Mouse (Mus musculus) lung, embryonic 15.5 days (tissue): Measurements from ENCODE around the gene Tmem50a. TPM values are rescaled to one million over a fixed set of nuclear protein-coding genes. Genes with fewer than 3 reads are reported as not detected.

ENCODE experiments used
- ATAC-seq: fragments of 200-750 bp; cut with Nextera tagmentation; 2 replicates; pipeline ENCODE4 v1.8.0; 2017; ENCODE audit warnings: moderate number of reproducible peaks, borderline replicate concordance; ENCODE audit not compliant: low FRiP score, low TSS enrichment; ENCODE audit errors: extremely low read depth
- H3K27ac ChIP-seq: fragments of 300-500 bp; sonication (generic); 2 replicates; pipeline ENCODE4 v1.5.1; 2015; ENCODE audit warnings: moderate library complexity, mild to moderate bottlenecking, inconsistent platforms
- H3K27me3 ChIP-seq: fragments of 300-500 bp; sonication (generic); 2 replicates; pipeline ENCODE4 v1.6.1; 2015; ENCODE audit warnings: inconsistent platforms
- H3K36me3 ChIP-seq: fragments of 300-500 bp; sonication (generic); 2 replicates; pipeline ENCODE4 v1.6.1; 2015; ENCODE audit warnings: inconsistent platforms
- H3K4me1 ChIP-seq: fragments of 300-500 bp; sonication (generic); 2 replicates; pipeline ENCODE4 v1.6.1; 2015; ENCODE audit warnings: inconsistent platforms
- H3K4me2 ChIP-seq: fragments of 300-500 bp; sonication (generic); 2 replicates; pipeline ENCODE4 v1.6.1; 2015; ENCODE audit warnings: inconsistent platforms, mild to moderate bottlenecking, moderate library complexity
- H3K4me3 ChIP-seq: fragments of 300-500 bp; sonication (generic); 2 replicates; pipeline ENCODE4 v1.5.1; 2015; ENCODE audit warnings: mild to moderate bottlenecking, inconsistent platforms
- H3K9ac ChIP-seq: fragments of 300-500 bp; sonication (generic); 2 replicates; pipeline ENCODE4 v1.6.1; 2015; ENCODE audit warnings: inconsistent platforms
- H3K9me3 ChIP-seq: fragments of 300-500 bp; sonication (generic); 2 replicates; pipeline ENCODE4 v1.6.1; 2016; ENCODE audit warnings: inconsistent platforms
- WGBS: fragments of 180-500 bp; shearing (Covaris S2); methylation state at CpG from one replicate; pipeline ENCODE4 v1.1.7; 2015; 5-methylcytosine and 5-hydroxymethylcytosine counted together
- polyA plus RNA-seq: library from polyadenylated mRNA; unstranded; fragments of >200 nt; fragmentation: Nextera tagmentation; extraction: Ambion mirVana; gene quantifications from 2 replicates; pipeline ENCODE4 v1.2.1, GENCODE M21; 2015

Tmem50a gene
- polyA plus RNA-seq, 1 experiment from 2014 or later, result 184 TPM

- no peak overlapping the region for H3K27ac ChIP-seq
- H3K9me3 ChIP-seq, result no peaks in the 10 kb centered on the region
- 11% methylated on average over 16 of the region's 16 CpGs for WGBS
- H3K4me2 ChIP-seq, result peak overlapping the region; percentile 33
- peak; percentile 60; the same call in 1 of the 2 replicates for ATAC-seq
- H3K9ac ChIP-seq, result no peak overlapping the region
- 0 out of 2 replicates have a peak overlapping the region, but pooled peaks have one; percentile 2 for H3K4me3 ChIP-seq
- no peaks in the 10 kb centered on the region for H3K36me3 ChIP-seq
- H3K27me3 ChIP-seq, result peaks cover 19% of the 10 kb centered on the region
- peaks cover 17% of the 10 kb centered on the region; the same call in 1 of the 2 replicates for H3K4me1 ChIP-seq
Measured at GRCm38 (mm10) chr4:134869068-134869730, 45.6 kb downstream of the Tmem50a start.

GRCm38 (mm10) chr4:134868490-134868889 lies 46.3 kb downstream of the Tmem50a start:
- Histone ChIP-seq H3K4me2 (no peak overlapping the region), H3K4me3 (no peak overlapping the region), H3K4me1 (peaks cover 17% of the 10 kb centered on the region; the same call in 1 of the 2 replicates), H3K9ac (no peak overlapping the region), H3K36me3 (no peaks in the 10 kb centered on the region), H3K27me3 (peaks cover 19% of the 10 kb centered on the region), H3K9me3 (no peaks in the 10 kb centered on the region), H3K27ac (no peak overlapping the region)
- 29% methylated on average over 9 of the region's 9 CpGs for WGBS
- ATAC-seq, result no peak

- Histone ChIP-seq H3K9me3 (no peaks in the 10 kb centered on the region), H3K4me2 (no peak overlapping the region), H3K4me3 (no peak overlapping the region), H3K27me3 (peaks cover 19% of the 10 kb centered on the region), H3K9ac (no peak overlapping the region), H3K27ac (no peak overlapping the region), H3K4me1 (peaks cover 17% of the 10 kb centered on the region; the same call in 1 of the 2 replicates), H3K36me3 (no peaks in the 10 kb centered on the region)
- no peak for ATAC-seq
- WGBS, result 86% methylated on average over 10 of the region's 10 CpGs
Measured at GRCm38 (mm10) chr4:134868065-134868464, 46.8 kb downstream of the Tmem50a start.

GRCm38 (mm10) chr4:134867661-134868060 lies 47.2 kb downstream of the Tmem50a start:
- H3K27me3 ChIP-seq, result peaks cover 19% of the 10 kb centered on the region
- H3K27ac ChIP-seq, result no peak overlapping the region
- no peaks in the 10 kb centered on the region for H3K9me3 ChIP-seq
- no peak for ATAC-seq
- peaks cover 17% of the 10 kb centered on the region; the same call in 1 of the 2 replicates for H3K4me1 ChIP-seq
- no peak overlapping the region for H3K9ac ChIP-seq
- no peak overlapping the region for H3K4me2 ChIP-seq
- H3K4me3 ChIP-seq, result no peak overlapping the region
- 90% methylated on average over 8 of the region's 8 CpGs for WGBS
- no peaks in the 10 kb centered on the region for H3K36me3 ChIP-seq

DNA sequence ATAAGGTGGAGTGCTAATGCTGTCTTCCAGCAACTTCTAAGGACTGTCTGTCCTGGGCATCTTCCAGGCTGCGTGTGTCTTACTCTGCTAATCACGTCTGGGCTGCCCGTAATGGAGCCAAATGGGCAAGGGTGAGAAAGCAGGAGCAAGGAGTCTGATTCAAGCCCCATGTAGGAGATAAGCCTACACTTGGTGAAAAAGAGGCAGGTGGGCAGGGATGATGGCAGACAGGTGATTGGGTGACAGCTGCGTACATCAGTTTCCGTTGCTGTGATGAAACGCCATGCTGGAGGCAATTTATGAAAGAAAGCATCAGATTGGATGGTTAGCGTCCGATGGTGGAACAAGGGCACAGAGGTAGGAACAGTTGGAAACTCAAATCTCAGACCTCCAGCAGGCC lies 47.6 kb downstream of the Tmem50a start:
- Histone ChIP-seq H3K36me3 (no peaks in the 10 kb centered on the region), H3K27ac (no peak overlapping the region), H3K4me3 (no peak overlapping the region), H3K9me3 (no peaks in the 10 kb centered on the region), H3K27me3 (peaks cover 19% of the 10 kb centered on the region), H3K4me2 (no peak overlapping the region), H3K9ac (no peak overlapping the region), H3K4me1 (peaks cover 17% of the 10 kb centered on the region; the same call in 1 of the 2 replicates)
- WGBS, result 91% methylated on average over 8 of the region's 8 CpGs
- ATAC-seq, result no peak

- no peak overlapping the region for H3K4me2 ChIP-seq
- no peaks in the 10 kb centered on the region for H3K36me3 ChIP-seq
- ATAC-seq, result no peak
- no peak overlapping the region for H3K9ac ChIP-seq
- no peaks in the 10 kb centered on the region for H3K9me3 ChIP-seq
- H3K4me3 ChIP-seq, result no peak overlapping the region
- peaks cover 19% of the 10 kb centered on the region for H3K27me3 ChIP-seq
- H3K4me1 ChIP-seq, result peaks cover 10% of the 10 kb centered on the region; the same call in 1 of the 2 replicates
- no peak overlapping the region for H3K27ac ChIP-seq
- 84% methylated on average over 5 of the region's 5 CpGs for WGBS
Measured at GRCm38 (mm10) chr4:134865789-134866188, 49.0 kb downstream of the Tmem50a start.

GRCm38 (mm10) chr4:134865340-134865739 lies 49.5 kb downstream of the Tmem50a start:
- Histone ChIP-seq H3K27ac (no peak overlapping the region), H3K27me3 (peaks cover 19% of the 10 kb centered on the region), H3K4me1 (peaks cover 10% of the 10 kb centered on the region; the same call in 1 of the 2 replicates), H3K9ac (no peak overlapping the region), H3K36me3 (no peaks in the 10 kb centered on the region), H3K9me3 (no peaks in the 10 kb centered on the region), H3K4me3 (no peak overlapping the region), H3K4me2 (no peak overlapping the region)
- ATAC-seq, result no peak
- 52% methylated on average over 6 of the region's 6 CpGs for WGBS

DNA sequence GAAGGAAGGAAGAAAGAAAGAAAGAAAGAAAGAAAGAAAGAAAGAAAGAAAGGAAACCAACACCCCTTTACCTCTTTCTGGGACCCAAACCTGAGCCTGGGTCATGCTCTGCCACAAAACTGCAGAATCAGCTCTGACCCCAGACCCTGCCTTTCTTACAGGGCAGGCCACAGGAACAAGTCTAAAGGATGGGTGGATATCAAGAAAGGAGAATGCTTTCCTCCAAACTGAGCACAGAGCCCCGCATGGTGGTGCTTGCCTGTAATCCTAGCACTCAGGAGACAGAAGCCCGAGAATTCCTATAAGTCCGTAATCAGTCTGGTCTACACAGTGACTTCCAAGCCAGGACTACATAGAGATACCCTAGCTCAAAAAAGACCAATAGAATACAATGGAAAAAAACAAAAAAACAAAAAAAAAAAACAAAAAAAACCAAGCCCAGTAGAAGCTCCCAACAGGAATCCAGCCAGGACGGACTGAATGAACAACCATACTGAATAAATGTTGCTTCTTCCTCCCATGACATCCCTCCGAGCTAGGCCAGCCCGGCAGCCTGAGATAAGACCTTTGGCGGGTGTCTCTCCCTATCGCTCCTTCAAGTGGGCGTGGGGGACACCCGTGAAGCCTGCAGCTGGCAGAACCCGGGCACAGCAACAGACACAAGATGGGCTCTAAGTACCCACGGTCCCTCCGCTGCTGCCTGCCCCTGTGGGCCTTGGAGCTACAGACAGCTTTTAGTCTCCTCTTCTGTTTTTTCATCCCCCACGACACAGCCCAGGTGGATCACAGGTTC lies 50.7 kb downstream of the Tmem50a start, which contains the start of gene Rhd:
Rhd (plus strand) TSS at position 600 of the 793 bp plus-strand sequence.
- ATAC-seq, result peak; percentile 35; the same call in 1 of the 2 replicates

DNA sequence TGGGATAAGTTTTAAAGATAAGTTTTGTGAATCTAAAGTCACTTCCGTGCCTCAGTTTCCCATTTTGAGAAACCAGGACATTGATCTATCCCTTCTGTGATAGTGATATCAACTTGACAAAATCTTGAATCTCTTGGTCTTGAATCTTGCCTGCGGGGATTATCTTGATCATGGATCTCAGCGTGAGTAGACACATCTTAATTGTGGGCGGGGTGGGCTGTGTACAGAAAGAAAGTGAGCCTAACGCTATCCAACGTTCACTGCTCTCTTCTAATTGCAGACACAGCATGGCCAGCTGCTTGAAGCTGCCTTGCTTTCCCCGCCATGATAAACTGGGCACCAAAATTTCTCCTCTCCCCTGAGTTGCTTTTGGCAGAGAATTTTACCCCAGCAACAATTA lies 51.8 kb downstream of the Tmem50a start:
- ATAC-seq, result no peak

More for the DNA sequence above, 50.7 kb downstream of the Tmem50a start, which contains the start of gene Rhd:
- Histone ChIP-seq H3K9me3 (no peaks in the 10 kb centered on the region), H3K36me3 (no peaks in the 10 kb centered on the region), H3K4me2 (no peak within 1 kb of the TSS), H3K27ac (no peak within 1 kb of the TSS), H3K4me3 (no peak within 1 kb of the TSS), H3K4me1 (peaks cover under 1% of the 10 kb centered on the region; the same call in 1 of the 2 replicates), H3K9ac (no peak within 1 kb of the TSS), H3K27me3 (peaks cover 9% of the 10 kb centered on the region)
- WGBS, result 53% methylated on average over 14 of the region's 14 CpGs

DNA sequence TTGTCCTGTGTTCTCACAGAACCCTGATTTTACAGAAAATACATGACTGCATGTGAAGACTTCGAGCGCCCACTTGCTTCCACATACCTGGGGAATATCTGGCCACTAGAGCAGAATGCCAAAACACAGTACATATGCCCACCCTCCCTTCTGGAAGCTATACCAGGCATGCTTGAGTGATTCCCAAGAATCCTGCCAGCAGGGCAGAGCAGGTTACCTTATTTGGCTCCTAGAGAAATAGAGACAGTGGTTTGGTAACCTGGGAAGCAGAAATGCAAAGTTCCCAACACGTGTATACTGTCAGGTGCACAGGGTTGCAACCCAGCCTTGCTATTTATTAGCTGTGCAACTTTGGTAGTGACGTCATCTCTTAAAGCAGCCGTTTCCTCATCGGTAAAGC lies 52.9 kb downstream of the Tmem50a start:
- H3K4me1 ChIP-seq, result no peaks in the 10 kb centered on the region
- no peaks in the 10 kb centered on the region for H3K27me3 ChIP-seq
- no peak overlapping the region for H3K4me3 ChIP-seq
- 66% methylated on average over 6 of the region's 6 CpGs for WGBS
- no peak overlapping the region for H3K9ac ChIP-seq
- no peaks in the 10 kb centered on the region for H3K9me3 ChIP-seq
- no peak overlapping the region for H3K4me2 ChIP-seq
- no peak overlapping the region for H3K27ac ChIP-seq
- H3K36me3 ChIP-seq, result no peaks in the 10 kb centered on the region
- ATAC-seq, result no peak

More for the DNA sequence above, 51.8 kb downstream of the Tmem50a start:
- Histone ChIP-seq H3K36me3 (no peaks in the 10 kb centered on the region), H3K27ac (no peak overlapping the region), H3K27me3 (peaks cover 4% of the 10 kb centered on the region; the same call in 1 of the 2 replicates), H3K9me3 (no peaks in the 10 kb centered on the region), H3K9ac (no peak overlapping the region), H3K4me1 (no peaks in the 10 kb centered on the region), H3K4me2 (no peak overlapping the region), H3K4me3 (no peak overlapping the region)
- 83% methylated on average over 7 of the region's 7 CpGs for WGBS

DNA sequence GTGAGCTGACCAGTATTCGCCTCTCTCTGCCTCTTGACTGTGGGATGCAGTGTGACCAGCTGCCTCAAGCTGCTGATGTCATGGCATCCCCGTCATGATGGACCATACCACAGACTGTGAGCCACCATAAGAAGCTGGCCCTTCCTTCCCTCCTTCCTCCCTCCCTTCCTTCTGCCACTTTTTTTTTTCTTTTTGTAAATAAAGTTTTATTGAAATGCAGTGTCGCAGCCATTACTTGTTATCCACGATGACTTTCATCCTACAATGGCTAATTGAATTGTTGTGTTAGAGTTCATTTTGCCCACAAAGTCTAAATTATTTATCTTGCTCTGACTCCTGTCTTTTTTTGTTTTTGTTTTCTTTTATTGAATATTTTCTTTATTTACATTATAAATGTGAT lies 56.3 kb downstream of the Tmem50a start:
- no peak overlapping the region for H3K9ac ChIP-seq
- peaks cover 13% of the 10 kb centered on the region for H3K4me1 ChIP-seq
- no peaks in the 10 kb centered on the region for H3K9me3 ChIP-seq
- no peak overlapping the region for H3K4me3 ChIP-seq
- H3K27me3 ChIP-seq, result no peaks in the 10 kb centered on the region
- no peak overlapping the region for H3K27ac ChIP-seq
- no peak overlapping the region for H3K4me2 ChIP-seq
- WGBS, result 78% methylated on average over 4 of the region's 4 CpGs
- ATAC-seq, result no peak
- no peaks in the 10 kb centered on the region for H3K36me3 ChIP-seq

- Histone ChIP-seq H3K9ac (no peak overlapping the region), H3K4me2 (no peak overlapping the region), H3K36me3 (no peaks in the 10 kb centered on the region), H3K4me1 (peaks cover 22% of the 10 kb centered on the region), H3K9me3 (no peaks in the 10 kb centered on the region), H3K4me3 (no peak overlapping the region), H3K27ac (no peak overlapping the region), H3K27me3 (no peaks in the 10 kb centered on the region)
- ATAC-seq, result no peak
- 23% methylated on average over 5 of the region's 5 CpGs for WGBS
Measured at GRCm38 (mm10) chr4:134856501-134856900, 58.3 kb downstream of the Tmem50a start.
